Mouse (Mus musculus) liver, embryonic 14.5 days (tissue): Measurements from ENCODE around the gene Gm14408. TPM values are rescaled to one million over a fixed set of nuclear protein-coding genes. Genes with fewer than 3 reads are reported as not detected.
"Not testable (repeated sequence)": the region's sequence is repeated elsewhere in the genome, so short reads cannot be mapped to it uniquely, and the experiment has no call there.

Source experiments
- ATAC-seq: fragments of 200-750 bp; cut with Nextera tagmentation; 2 replicates; pipeline ENCODE4 v1.8.0; 2017; ENCODE audit warnings: moderate number of reproducible peaks, mild to moderate bottlenecking, moderate library complexity; ENCODE audit not compliant: insufficient read depth
- DNase-seq, 3 experiments: peaks; one replicate each; pipeline ENCODE4 v3.0.0-alpha.2; 2012 to 2013; ENCODE audit warnings: low read depth in 3 of 3, low spot score in 3 of 3
- H3K27ac ChIP-seq: fragments of 300-500 bp; sonication (generic); 2 replicates; pipeline ENCODE4 v1.5.1; 2014; ENCODE audit warnings: moderate library complexity, mild to moderate bottlenecking, control low read depth, inconsistent platforms
- H3K27me3 ChIP-seq: fragments of 300-500 bp; sonication (generic); 2 replicates; pipeline ENCODE4 v1.6.1; 2014; ENCODE audit warnings: mild to moderate bottlenecking, low read length, moderate library complexity; ENCODE audit not compliant: control insufficient read depth, insufficient read depth
- H3K36me3 ChIP-seq: fragments of 300-500 bp; sonication (generic); replicated peaks from 2 replicates; pipeline ENCODE4 v1.6.1; 2014; ENCODE audit warnings: low read depth; ENCODE audit not compliant: control insufficient read depth, insufficient read depth
- H3K4me1 ChIP-seq, 2 experiments: fragments of 200-500 bp in 1 of 2; fragments of 300-500 bp in 1 of 2; sonication (generic) in 1 of 2; replicated peaks; 2 replicates each; pipeline ENCODE4 v1.6.1; 2012 to 2014; ENCODE audit warnings: antibody characterized with exemption in 1 of 2, inconsistent platforms in 1 of 2, low read length in 1 of 2; ENCODE audit not compliant: control insufficient read depth in 2 of 2, insufficient read depth in 2 of 2
- H3K4me2 ChIP-seq: fragments of 300-500 bp; sonication (generic); 2 replicates; pipeline ENCODE4 v1.6.1; 2014; ENCODE audit warnings: low read depth, mild to moderate bottlenecking, control low read depth, moderate library complexity
- H3K4me3 ChIP-seq, 2 experiments: fragments of 200-500 bp in 1 of 2; fragments of 300-500 bp in 1 of 2; sonication (generic) in 1 of 2; 2 replicates each; pipeline ENCODE4 v1.5.1; 2012 to 2014; ENCODE audit warnings: low read depth in 2 of 2, low read length in 2 of 2, mild to moderate bottlenecking in 2 of 2, control low read depth in 1 of 2, inconsistent platforms in 1 of 2, moderate library complexity in 1 of 2; ENCODE audit not compliant: insufficient read depth in 1 of 2
- H3K9ac ChIP-seq: fragments of 300-500 bp; sonication (generic); replicated peaks from 2 replicates; pipeline ENCODE4 v1.6.1; 2014; ENCODE audit warnings: mild to moderate bottlenecking, control low read depth, moderate library complexity
- H3K9me3 ChIP-seq: fragments of 300-500 bp; sonication (generic); 2 replicates; pipeline ENCODE4 v1.6.1; 2016; ENCODE audit warnings: low read length, mixed read lengths; ENCODE audit not compliant: control insufficient read depth
- WGBS: fragments of 180-500 bp; shearing (Covaris S2); extraction: QIAGEN DNeasy Blood & Tissue Kit; methylation state at CpG from one replicate; pipeline ENCODE4 v1.1.7; 2014; ENCODE audit not compliant: insufficient replicate concordance; 5-methylcytosine and 5-hydroxymethylcytosine counted together
- polyA plus RNA-seq, 2 experiments: library from polyadenylated mRNA; depleted of rRNA in 1 of 2; stranded (reverse) in 1 of 2; unstranded in 1 of 2; fragments of >200 nt; fragmentation: Nextera tagmentation in 1 of 2; extraction: Ambion mirVana in 1 of 2; gene quantifications; 2 replicates each; pipeline versions ENCODE4 v1.2.1 to v1.2.3; 2012 to 2014

The Gm14408 gene
- polyA plus RNA-seq (2012; rRNA removed) (not detected in 2 replicates), polyA plus RNA-seq (2014; fragmentation: Nextera tagmentation; extraction: Ambion mirVana) (not detected in 2 replicates)

- not testable (repeated sequence) for H3K4me2 ChIP-seq, H3K4me3 ChIP-seq, H3K4me1 ChIP-seq, H3K9ac ChIP-seq, H3K9me3 ChIP-seq, ATAC-seq, DNase-seq, H3K27me3 ChIP-seq, H3K27ac ChIP-seq, H3K36me3 ChIP-seq
- WGBS, result 60% methylated on average over 1 of the region's 3 CpGs
Observed at GRCm38 (mm10) chr2:176830840-176831239, at the start of gene Gm14408. TSS of gene Gm14408 (plus strand) at chr2:176831140.

GRCm38 (mm10) chr2:176798312-176798711 is 32.6 kb upstream of the Gm14408 start, which contains the start of gene Gm14295:
TSS of gene Gm14295 (plus strand) at chr2:176798612.
- Histone ChIP-seq H3K4me2 (0 out of 2 replicates have a peak within 1 kb of the TSS, but pooled peaks have one; percentile 29), H3K4me3 (peak within 1 kb of the TSS; percentile 46 to 49)
- not testable (repeated sequence) for H3K4me1 ChIP-seq, H3K27me3 ChIP-seq, ATAC-seq, H3K9ac ChIP-seq, H3K36me3 ChIP-seq, H3K27ac ChIP-seq, DNase-seq, H3K9me3 ChIP-seq
- no CpG with 5 or more reads among the region's 6 CpGs for WGBS

GRCm38 (mm10) chr2:176798785-176799184 is 32.2 kb upstream of the Gm14408 start:
- not testable (repeated sequence) for H3K27me3 ChIP-seq, H3K27ac ChIP-seq, DNase-seq, ATAC-seq, H3K36me3 ChIP-seq, H3K9ac ChIP-seq, H3K9me3 ChIP-seq, H3K4me1 ChIP-seq
- H3K4me3 ChIP-seq, result peak overlapping the region; percentile 46 to 49
- 0 out of 2 replicates have a peak overlapping the region, but pooled peaks have one; percentile 29 for H3K4me2 ChIP-seq
- 8% methylated on average over 10 of the region's 15 CpGs for WGBS

Other genes with a start within 250 kb of the Gm14408 start
- 2.1 and 3.2 TPM in 2 replicates for gene Gm14308, start 194.8 kb upstream of the Gm14408 start, polyA plus RNA-seq (2012; rRNA removed)
- gene Gm14308, start 194.8 kb upstream of the Gm14408 start, polyA plus RNA-seq (2014; fragmentation: Nextera tagmentation; extraction: Ambion mirVana), result 3.8 and 3.9 TPM in 2 replicates
- gene Zfp973, start 160.6 kb upstream of the Gm14408 start, polyA plus RNA-seq (2012; rRNA removed), result 1.00 and 1.9 TPM in 2 replicates
- gene Zfp973, start 160.6 kb upstream of the Gm14408 start, polyA plus RNA-seq (2014; fragmentation: Nextera tagmentation; extraction: Ambion mirVana), result 2.8 and 3.2 TPM in 2 replicates
- 1.5 and 3.1 TPM in 2 replicates for gene Gm14305, start 122.8 kb upstream of the Gm14408 start, polyA plus RNA-seq (2012; rRNA removed)
- gene Gm14305, start 122.8 kb upstream of the Gm14408 start, polyA plus RNA-seq (2014; fragmentation: Nextera tagmentation; extraction: Ambion mirVana), result 6.3 and 6.4 TPM in 2 replicates
- 1.1 and 2.4 TPM in 2 replicates for gene Gm14295, start 32.5 kb upstream of the Gm14408 start, polyA plus RNA-seq (2012; rRNA removed)
- gene Gm14295, start 32.5 kb upstream of the Gm14408 start, polyA plus RNA-seq (2014; fragmentation: Nextera tagmentation; extraction: Ambion mirVana), result 2.7 and 3.9 TPM in 2 replicates
- gene Gm14296, start 96.7 kb downstream of the Gm14408 start, polyA plus RNA-seq (2012; rRNA removed), result 0.57 and 1.9 TPM in 2 replicates
- 2.1 and 3.1 TPM in 2 replicates for gene Gm14296, start 96.7 kb downstream of the Gm14408 start, polyA plus RNA-seq (2014; fragmentation: Nextera tagmentation; extraction: Ambion mirVana)
- 0.47 and 0.77 TPM in 2 replicates for gene Gm14419, start 169.8 kb downstream of the Gm14408 start, polyA plus RNA-seq (2012; rRNA removed)
- gene Gm14419, start 169.8 kb downstream of the Gm14408 start, polyA plus RNA-seq (2014; fragmentation: Nextera tagmentation; extraction: Ambion mirVana), result 1.6 and 3.2 TPM in 2 replicates
- not detected in 2 replicates for gene Gm14401, start 243.2 kb downstream of the Gm14408 start, polyA plus RNA-seq (2012; rRNA removed)
- not detected in 2 replicates for gene Gm14401, start 243.2 kb downstream of the Gm14408 start, polyA plus RNA-seq (2014; fragmentation: Nextera tagmentation; extraction: Ambion mirVana)